Mouse (Mus musculus) kidney, adult 2 months (tissue): ENCODE data around the gene Rdm1.

ENCODE experiments used
- CTCF ChIP-seq: fragments of 200-500 bp; conservative IDR thresholded peaks from 2 replicates; pipeline ENCODE4 v1.5.1; 2011; ENCODE audit warnings: low read depth, mild to moderate bottlenecking, control low read depth, low read length, moderate library complexity, mixed read lengths; ENCODE audit not compliant: insufficient read depth, insufficient read length
- POLR2A ChIP-seq: fragments of 200-500 bp; IDR thresholded peaks from one replicate; pipeline ENCODE4 v1.6.1; 2011; ENCODE audit warnings: low read depth, low read length, control low read depth

DNA sequence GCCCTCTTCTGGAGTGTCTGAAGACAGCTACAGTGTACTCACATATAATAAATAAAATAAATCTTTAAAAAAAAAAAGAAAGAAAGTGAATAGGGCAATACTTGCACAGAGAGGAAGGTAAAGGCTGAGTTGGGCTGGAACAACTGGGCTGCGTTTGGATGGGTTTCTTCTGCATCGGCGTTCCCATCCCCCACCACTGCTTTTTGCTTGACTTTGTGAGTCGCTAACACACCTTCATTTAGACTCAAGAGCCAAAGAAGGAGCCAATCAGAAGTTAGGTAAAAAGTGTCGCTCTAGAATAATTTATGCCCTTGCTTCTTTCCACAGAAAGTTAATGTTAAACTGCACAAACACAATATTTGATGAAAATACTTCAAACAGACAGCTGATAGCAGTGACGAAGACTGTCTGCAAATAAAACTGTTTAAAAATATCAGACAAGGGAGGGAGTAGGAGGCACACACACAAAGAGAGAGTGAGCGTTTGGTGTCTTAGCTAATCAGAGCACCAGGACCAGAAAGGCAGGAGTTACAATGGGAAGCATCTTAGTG, 55.5 kb downstream of the Rdm1 start:
- TF ChIP-seq CTCF (no peak), POLR2A (no peak)
